Mouse (Mus musculus) WW6 (cell line): ENCODE measurements around the gene Ms4a15.

Experiments
- DNase-seq: peaks from one replicate; pipeline ENCODE4 v3.0.0-alpha.2; 2013; ENCODE audit warnings: low read depth, low spot score

The Ms4a15 gene

DNA sequence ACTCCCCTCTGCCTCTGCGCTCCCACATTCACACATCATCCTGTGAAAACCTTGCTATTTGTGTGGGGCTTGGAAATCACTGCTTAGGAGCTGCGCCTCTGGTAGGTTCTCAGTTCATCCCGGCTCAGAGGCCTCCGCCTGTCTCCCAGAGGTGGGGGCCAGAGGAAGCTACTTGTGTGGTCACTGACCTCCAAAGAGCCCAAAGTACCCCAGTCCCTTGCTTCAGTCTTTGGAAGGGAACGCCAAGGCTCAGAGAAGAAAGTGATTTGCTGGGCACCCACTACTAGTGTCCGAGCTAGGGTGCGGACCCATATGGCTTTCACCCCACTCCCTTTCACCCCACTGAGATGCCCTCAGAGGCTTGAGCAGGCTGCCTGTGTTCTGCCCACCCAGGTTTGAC lies at the start of gene Ms4a15:
Gene Ms4a15 (minus strand): TSS at position 101 of the 400 bp plus-strand sequence.
- DNase-seq, result no peak

DNA sequence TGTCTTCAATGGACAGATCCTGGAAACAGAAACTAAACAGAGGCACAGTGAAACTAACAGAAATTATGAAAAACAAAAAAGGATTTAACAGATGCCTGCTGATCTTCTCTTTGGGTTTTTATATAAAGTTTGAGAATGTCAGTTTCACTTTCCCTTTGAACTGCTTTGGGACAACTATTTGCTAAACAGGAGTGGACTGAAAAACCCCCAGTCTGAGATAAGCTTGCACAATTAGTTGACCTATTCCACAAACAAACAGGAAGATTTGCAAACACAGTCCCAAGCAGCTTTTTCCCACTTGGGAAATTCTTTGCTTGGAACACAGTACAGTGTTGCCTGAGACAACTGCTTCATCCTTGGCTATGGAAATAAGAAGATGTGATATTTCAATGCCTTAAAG lies 44.5 kb upstream of the Ms4a15 start:
- DNase-seq, result no peak

DNA sequence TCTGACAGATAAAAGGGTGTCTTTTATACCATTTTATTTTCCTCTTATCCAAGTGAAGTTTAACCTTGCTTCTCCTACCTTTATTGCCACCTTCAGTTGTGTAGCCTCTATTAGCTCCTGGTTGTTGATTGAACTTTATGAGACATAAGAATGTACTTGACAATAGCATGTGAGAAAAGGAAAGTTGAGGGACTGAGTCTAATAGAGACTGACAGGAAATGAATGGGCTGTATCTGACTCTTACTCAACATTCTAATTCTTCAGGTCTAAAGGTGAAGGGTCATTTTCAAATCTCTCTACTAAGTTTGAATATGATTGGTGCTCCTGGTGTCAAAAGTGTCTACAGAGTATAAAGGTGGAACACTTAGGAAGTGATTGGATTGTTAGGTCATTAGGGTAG lies 29.3 kb upstream of the Ms4a15 start:
- no peak for DNase-seq

DNA sequence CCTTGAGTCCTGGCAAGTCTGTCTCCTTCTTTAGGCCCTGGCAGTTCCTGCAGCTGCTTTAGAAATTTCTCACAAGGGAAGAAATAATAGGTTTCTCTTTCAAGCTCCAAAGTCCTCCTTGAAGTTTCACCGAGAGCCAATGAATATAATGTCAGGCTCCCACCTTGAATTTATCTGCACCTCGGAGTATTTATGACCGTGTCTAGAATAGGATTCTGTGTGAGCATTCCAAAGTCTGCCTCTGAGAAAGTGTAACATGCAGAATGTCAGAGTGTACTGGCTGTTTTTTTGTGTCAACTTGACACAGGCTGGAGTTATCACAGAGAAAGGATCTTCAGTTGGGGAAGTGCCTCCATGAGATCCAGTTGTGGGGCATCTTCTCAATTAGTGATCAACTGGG lies 24.8 kb upstream of the Ms4a15 start, which contains the start of gene Ms4a18:
Gene Ms4a18 (minus strand): TSS at position 141 of the 400 bp plus-strand sequence.
- no peak for DNase-seq

DNA sequence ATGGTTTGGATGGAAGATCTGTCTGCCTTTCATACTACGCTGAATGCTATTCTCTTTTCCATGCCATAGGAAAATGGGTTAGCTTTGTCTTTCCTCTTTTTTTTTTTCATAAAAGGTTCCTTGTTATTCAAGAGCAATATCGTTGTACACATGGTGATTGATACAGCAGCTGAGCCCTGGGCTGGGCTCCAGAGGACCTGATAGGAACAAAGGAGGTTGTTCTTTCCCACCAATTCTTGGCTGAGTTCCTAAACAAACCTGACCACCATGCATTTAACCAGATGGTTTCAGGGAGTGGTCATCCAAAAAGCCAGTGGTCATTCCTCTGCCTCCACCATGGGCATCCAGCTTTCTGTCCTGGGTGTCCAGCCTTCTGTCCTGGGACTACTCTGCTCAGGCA lies 24.2 kb upstream of the Ms4a15 start:
- DNase-seq, result no peak

DNA sequence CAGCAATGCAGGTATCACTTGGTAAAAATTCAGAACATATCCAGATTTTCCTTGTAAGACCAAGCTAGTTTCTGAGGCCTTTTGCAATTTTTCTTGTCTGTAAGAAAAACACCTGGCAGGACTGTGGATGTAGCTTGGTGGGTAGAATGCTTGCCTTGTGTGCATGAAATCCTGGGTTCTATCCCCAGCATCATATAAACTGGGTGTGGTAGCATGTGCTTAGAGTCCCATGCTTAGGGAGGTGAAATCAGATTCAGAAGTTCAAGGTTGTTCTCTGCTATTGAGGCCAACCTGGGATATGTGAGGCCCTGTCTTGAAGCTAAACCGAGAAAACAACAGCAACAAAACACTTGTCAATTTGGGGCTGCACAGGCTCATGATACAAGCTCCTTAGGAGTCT lies 22.9 kb upstream of the Ms4a15 start:
- no peak for DNase-seq

DNA sequence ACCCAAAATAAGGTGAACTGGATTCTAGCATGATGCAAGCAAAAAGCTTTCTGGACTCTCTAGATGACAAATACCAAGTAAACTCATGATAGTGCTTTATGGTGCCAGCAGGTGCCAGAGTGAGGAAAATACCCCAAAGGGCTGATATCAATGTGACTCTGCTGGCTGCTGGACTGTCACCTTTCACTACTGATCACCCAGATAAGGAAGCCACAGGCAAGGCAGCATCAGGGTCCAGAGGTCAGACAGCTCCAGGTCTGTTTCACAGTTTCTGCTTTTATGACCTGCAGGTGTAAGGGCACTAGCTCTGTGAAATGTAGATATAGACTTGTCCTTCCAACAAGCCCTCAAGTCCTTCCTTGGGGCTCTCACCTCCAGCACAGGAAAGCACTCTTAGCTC lies 22.4 kb upstream of the Ms4a15 start:
- no peak for DNase-seq

DNA sequence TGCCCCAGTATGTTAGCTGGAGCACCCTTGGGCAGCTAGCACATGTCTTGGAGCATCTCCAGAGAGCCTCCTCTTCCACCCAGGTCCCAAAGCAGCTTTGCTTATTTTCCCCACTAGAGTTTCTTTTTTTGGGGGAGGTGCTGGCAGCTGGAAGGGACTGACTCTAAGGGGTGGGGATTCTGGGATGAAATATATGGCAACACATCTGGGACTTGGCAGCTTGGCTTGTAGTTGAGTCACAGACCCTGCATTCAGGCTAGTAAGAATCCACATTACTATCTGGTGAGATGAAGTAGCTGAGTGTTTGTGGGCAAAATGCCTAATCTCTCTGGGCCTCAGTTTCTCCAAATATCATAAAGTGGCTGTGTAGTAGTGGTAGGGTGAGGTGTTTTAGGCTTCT lies 1.1 kb downstream of the Ms4a15 start:
- no peak for DNase-seq

DNA sequence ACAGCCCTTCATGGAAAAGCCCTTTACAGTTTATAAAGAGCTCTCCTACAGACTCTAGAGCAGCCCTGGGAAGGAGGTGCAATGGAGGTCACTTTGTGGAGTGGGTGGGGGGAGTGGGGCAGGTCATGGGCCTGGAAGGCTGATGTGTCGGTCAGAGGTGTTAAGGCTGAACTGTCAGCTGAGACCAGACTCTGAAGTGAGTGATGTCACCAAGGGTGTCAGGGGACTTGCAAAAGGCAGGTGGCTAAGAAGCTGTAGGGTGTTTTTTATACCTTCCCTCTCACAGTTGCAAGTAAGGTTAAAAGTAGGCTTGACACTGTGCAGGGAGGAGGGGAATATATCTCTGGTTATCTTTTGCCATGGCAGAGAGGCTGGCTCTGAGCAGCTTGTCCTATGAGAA lies 2.3 kb downstream of the Ms4a15 start:
- DNase-seq, result no peak

DNA sequence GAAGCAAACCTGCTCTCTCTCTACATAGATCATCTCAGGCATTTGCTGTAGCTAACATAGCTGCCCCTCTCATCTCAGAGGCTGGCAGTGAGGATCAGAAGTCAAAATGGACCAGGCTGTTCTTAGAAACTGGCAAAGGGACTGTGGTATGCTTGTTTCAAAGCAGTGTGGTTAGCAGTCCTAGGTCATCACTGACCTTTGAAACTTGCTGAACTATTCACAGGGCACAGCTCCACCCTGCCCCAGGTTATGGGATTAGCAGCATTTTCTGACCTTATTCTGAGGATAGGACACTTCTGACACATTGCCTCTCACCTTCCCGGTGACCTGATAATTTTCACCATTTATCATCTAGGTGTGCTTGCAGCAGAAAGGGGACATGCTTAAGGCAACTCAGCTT lies 4.5 kb downstream of the Ms4a15 start:
- DNase-seq, result no peak

DNA sequence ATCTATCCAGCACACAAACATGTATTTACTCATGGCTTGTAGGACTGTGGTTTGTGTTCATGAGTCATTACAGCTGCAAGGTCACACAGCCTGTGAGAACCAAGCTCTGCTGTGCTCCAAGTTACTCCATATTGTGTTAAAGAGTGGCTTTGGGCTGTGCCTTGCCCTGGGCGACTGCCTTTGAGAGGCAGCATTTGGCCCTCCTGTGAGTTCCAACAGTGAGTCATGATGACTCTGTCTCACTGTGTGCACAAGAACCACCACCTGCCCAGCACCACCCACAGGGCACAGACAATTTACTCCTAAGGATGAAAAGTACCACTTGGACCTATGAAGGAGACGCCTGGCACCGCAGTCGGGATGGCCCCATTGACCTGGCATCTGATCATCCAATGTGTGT lies 7.2 kb downstream of the Ms4a15 start:
- DNase-seq, result no peak

DNA sequence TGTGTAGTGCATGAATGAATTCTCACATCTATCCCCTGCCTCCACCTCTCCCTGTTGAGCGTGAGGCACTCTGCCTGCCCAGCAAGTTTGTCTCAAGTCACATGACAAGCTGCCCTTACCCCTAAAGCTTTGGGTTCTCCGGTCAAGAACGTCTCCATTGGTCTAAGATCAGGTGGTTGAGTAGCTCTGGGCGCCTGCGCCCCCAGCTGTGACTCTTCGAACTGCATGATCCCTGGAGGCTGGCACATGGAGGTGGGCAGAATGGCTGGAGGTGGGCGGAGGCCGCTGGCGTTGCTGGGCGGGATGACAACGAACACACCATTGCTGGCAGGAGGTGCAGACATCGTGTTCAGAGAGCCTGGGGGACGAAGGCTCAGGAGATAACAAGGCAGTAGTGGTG lies 8.5 kb downstream of the Ms4a15 start:
- DNase-seq, result no peak

DNA sequence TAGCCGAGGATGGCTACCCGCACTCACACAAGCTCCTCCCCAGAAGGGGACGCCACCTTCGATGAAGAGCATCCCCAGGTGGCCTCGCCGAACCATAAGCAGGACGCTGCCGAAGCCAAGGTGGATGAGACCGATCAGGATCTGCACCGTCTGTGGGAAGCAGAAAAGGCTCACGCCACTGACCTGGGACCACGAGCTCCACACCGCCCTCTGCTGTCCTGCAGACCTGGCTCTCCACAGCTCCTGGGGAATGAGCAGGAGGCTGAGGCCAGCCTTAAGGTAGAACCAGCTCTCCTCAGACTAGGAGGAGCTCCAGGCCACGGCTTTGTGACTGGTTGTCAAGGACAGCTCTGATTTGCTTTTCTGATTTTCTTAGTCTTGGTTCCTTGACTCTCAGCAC lies 9.9 kb downstream of the Ms4a15 start:
- DNase-seq, result peak; percentile 47

DNA sequence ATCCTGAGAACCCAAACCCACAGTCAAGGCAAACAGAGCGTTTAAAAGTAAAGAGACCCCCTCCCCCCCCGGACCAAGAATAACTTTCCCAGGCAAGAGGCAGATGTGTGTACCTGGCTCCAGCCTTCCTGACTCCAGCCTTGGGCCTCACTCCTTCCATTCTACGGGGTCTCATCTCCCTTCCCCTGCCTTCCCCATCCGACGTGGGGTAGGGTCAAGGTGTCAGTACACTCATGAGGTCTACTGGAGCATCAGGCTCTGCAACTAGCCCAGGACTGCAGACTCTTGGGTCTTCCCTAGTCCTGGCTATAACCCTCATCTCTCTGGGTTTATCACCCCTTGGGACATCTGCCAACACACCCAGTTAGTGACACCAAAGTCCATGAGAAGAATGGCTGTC lies 12.8 kb downstream of the Ms4a15 start:
- no peak for DNase-seq

DNA sequence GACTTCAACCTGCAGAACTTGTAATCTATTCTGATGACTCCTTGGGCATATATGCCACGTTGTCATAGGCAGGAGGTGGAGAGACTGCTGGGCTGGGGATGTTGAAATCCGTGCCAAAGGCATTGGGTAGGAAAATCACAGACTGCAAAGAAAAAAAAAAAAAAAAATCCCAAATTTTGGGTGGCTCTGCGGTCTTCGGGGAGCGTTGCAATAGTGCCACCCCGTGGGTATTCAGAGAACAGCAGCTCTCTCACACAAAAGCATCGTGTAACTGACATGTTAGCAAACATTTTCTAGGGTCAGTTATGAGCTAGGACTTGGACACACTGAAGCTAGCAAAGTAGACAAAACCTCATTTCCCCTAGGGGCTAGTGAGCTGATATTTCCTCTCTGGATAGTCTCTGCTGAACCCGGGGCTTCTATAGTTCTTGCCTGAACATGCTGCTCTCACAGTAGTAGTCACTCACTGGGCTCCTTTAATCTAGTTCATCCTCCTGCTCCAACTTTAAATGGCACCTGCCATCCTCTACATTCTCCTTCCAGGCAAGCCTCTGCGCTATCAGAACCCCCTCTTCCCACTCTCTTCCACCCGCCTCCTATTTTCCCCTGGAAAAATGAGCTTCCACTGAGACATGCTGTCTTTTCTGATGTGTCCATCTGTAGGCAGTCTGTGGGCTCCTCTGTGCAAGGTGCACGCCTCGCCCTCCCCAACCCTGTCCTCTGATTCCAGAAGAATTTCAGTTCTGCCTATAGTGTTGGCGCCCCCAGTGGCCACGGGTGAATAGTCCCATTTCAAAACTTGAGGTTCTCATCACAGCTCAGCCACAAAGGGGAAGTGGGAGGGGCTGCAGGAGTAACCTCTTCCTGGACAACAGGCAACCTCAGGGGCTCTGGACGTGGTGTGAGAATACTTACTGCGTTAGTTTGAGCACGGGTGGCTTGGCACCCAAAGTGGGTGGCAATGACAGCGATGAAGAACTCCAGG lies 13.6 kb downstream of the Ms4a15 start:
- peak; percentile 67 for DNase-seq

DNA sequence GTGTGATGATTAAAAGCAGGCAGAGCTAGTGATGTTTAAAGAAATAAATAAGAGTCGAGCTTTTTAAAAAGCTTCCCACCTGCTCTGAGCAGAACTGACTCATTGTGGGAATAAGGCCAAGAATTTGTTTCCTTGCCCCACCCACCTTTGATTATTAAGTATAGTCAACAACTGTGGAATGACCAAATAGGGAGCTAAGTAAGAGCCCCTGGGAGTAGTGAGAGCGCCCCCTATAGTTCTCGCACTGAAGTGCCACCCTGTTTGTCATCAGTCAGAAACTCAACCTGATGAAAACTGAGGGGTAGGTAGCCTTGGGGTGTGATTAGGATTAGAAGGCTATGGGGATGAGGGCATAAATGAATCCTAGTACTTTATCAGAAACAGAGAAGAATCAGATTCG lies 16.7 kb downstream of the Ms4a15 start:
- no peak for DNase-seq

DNA sequence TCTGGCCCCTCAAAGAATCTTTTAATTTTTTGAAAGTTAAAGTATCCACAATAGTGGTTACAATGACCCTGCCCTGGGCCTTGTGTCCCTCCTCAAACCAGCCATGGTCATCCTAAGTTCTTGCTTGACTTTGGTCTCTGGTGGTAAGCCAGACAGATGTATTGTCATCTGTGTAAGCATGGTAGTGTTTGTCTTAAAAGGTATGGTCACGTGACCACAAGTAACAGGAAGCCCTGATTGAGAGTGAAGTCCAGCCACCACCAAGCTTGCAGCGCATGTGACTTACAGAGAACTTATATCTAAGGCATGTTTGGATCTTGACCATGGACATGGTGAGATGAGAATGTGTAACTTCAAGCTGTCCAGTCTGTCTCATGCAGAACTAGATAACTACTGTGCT lies 17.9 kb downstream of the Ms4a15 start:
- no peak for DNase-seq

DNA sequence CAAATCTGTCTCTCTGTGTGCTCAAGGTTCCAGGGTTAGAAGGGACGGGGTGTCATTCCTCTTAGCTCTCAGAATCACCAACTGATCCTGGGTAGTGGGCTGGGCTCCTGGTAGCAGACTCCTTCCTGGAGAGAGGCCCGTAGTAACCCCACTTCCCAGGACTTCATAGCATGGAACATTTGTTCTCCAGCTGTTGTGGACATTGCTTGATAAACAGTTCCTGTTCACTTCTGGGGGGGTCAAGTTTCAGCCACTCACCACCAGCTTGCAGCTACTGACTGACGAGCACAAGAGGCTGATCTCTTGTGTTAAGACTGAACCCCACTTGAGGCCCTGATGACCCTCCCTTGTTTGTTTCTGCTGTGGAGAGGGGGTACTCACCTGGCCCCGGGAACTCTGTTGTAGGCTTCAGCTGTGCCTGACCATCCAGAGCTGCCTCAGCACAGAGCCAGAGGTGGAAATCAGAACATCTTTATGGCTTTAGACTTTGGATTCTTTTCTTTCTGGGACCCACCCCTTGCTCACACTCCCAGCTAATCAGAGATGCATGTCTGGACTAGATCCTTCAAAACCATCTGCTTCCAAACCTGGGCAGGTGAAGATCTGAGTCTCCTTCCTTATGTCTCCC lies 18.7 kb downstream of the Ms4a15 start, which contains the start of gene Ms4a10:
Gene Ms4a10 (minus strand): TSS at position 433 of the 628 bp plus-strand sequence.
- no peak for DNase-seq

DNA sequence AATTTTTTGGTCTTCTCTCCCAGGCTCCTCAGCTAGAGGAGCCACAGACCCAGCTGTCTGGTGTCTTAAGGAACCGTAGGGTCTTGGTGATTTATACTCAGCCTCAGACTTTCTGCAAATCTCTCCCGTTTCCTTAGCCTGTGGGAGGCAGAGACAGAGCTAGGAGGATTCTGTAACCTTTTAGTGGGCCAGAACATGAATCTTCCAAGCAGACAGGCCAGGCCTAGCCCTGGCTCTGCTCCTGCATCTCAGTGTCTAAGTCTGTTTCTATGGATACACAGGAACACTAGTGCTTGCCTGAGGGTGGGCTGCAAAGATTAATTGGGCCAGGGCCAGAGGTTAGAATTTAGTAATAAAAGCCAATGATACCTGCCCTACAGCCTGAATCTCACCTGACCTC lies 19.9 kb downstream of the Ms4a15 start:
- DNase-seq, result no peak

DNA sequence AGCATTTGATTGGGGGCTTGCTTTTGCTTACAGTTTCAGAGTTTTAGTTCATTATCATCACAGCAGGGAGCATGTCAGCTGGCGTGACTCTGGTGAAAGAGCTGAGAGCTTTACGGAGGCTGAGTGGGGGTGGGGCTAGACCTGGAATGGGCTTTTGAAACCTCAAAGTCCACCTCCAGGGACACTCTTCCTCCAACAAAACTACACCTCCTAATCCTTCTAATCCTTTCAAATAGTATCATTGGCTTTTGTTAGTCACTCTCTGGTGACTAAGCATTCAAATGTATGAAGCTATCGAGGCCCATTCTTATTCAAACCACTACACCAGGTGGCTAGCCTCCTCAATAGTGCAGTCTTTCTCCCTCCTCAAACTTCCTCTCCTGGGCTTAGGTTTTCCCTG lies 20.4 kb downstream of the Ms4a15 start:
- DNase-seq, result peak; percentile 74

DNA sequence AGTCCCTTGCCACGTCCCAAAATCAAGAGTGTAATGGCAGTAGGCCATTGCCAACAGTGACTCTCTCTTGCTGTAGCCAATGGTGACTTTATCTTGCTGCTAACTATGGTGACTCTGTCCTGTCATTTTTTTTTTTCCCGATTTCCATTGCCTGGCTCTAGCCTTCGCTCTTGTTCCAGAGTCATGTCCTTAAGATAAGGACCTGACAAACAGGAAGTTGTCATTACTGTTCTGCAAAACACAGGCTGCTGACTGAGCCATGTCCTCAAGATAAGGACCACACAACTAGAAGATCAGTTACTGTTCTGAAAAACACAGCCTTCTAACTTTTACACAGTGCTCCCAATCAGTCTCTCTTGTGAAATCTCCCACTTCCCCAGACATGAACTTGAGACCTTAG lies 22.6 kb downstream of the Ms4a15 start:
- no peak for DNase-seq

DNA sequence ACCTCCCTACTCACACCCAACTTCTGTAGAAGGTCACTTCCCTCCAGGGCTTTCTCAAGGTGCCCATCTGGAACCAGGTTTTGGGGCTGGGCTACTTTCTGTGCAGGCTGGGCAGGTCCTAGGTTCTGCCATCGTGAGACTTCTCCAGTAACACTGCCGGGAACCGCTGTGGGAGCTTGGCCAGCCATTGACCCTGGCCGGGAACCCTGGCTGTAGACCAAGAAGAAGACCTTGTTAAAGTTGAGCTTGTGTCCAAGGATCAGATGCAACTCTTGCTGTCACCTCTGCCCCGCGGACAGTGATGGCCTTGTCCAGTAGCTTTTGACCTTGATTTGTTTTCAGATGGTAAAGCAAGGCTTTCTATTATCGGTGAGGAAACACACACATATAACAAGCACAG lies 24.5 kb downstream of the Ms4a15 start:
- DNase-seq, result no peak

DNA sequence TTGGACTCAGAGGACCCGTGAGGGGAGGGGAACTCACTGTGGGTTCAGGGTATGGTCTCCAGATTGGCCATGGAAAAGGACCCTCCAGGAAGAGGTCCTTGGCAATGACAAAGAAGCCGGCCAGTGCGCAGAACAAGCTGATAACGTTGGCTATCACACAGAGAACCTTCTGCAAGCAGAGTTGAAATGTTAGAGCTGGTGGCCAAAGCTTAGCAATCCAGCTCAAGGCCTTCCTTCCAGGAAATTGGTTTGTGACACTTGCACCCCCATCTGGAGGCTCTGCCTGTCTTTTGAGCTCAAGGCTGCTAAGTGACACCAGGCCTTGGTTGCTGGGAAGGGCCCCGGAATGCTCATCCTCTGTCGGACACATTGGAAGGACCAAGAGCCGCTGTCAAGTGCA lies 27.3 kb downstream of the Ms4a15 start:
- DNase-seq, result no peak
